Mouse (Mus musculus) limb, embryonic 11.5 days (tissue): ENCODE results near the gene Retnla. TPM values are rescaled to one million over a fixed set of nuclear protein-coding genes. Genes with fewer than 3 reads are reported as not detected.

Experiments
- ATAC-seq: fragments of 200-750 bp; cut with Nextera tagmentation; 2 replicates; pipeline ENCODE4 v1.8.0; 2017; ENCODE audit warnings: low read depth; ENCODE audit not compliant: insufficient number of reproducible peaks, low FRiP score, low TSS enrichment
- DNase-seq: peaks from one replicate; pipeline ENCODE4 v3.0.0-alpha.2; 2015; ENCODE audit warnings: low spot score
- H3K27ac ChIP-seq: fragments of 300-500 bp; sonication (generic); replicated peaks from 2 replicates; pipeline ENCODE4 v1.5.1; 2014; ENCODE audit warnings: low read depth, mild to moderate bottlenecking, low read length
- H3K27me3 ChIP-seq: fragments of 300-500 bp; sonication (generic); 2 replicates; pipeline ENCODE4 v1.6.1; 2014; ENCODE audit warnings: mild to moderate bottlenecking, low read length, mixed read lengths; ENCODE audit not compliant: control insufficient read depth, insufficient read depth
- H3K36me3 ChIP-seq: fragments of 300-500 bp; sonication (generic); 2 replicates; pipeline ENCODE4 v1.6.1; 2014; ENCODE audit warnings: mild to moderate bottlenecking, low read length, moderate library complexity, mixed read lengths; ENCODE audit not compliant: control insufficient read depth, insufficient read depth
- H3K4me1 ChIP-seq: fragments of 300-500 bp; sonication (generic); 2 replicates; pipeline ENCODE4 v1.6.1; 2014; ENCODE audit warnings: low read length, mixed read lengths; ENCODE audit not compliant: control insufficient read depth, insufficient read depth
- H3K4me2 ChIP-seq: fragments of 300-500 bp; sonication (generic); 2 replicates; pipeline ENCODE4 v1.6.1; 2014; ENCODE audit warnings: low read depth, mild to moderate bottlenecking, moderate library complexity; ENCODE audit not compliant: severe bottlenecking
- H3K4me3 ChIP-seq: fragments of 300-500 bp; sonication (generic); 2 replicates; pipeline ENCODE4 v1.5.1; 2014; ENCODE audit warnings: low read depth, low read length
- H3K9ac ChIP-seq: fragments of 300-500 bp; sonication (generic); 2 replicates; pipeline ENCODE4 v1.6.1; 2014; ENCODE audit warnings: mild to moderate bottlenecking, low read length
- H3K9me3 ChIP-seq: fragments of 300-500 bp; sonication (generic); 2 replicates; pipeline ENCODE4 v1.6.1; 2016; ENCODE audit warnings: low read length; ENCODE audit not compliant: control insufficient read depth
- WGBS: fragments of 180-500 bp; shearing (Covaris S2); extraction: QIAGEN DNeasy Blood & Tissue Kit; methylation state at CpG from one replicate; pipeline ENCODE4 v1.1.7; 2014; 5-methylcytosine and 5-hydroxymethylcytosine counted together
- polyA plus RNA-seq: library from polyadenylated mRNA; unstranded; fragments of >200 nt; fragmentation: Nextera tagmentation; extraction: Ambion mirVana; gene quantifications from 2 replicates; pipeline ENCODE4 v1.2.1, GENCODE M21; 2014

The Retnla gene
- polyA plus RNA-seq, result not detected in 2 replicates

- ATAC-seq (no peak), DNase-seq (no peak)
- Histone ChIP-seq H3K9ac (no peak within 1 kb of the TSS), H3K36me3 (no peaks in the 10 kb centered on the region), H3K4me2 (no peak within 1 kb of the TSS), H3K4me1 (no peaks in the 10 kb centered on the region), H3K4me3 (no peak within 1 kb of the TSS), H3K27ac (no peak within 1 kb of the TSS), H3K27me3 (no peaks in the 10 kb centered on the region), H3K9me3 (no peaks in the 10 kb centered on the region)
- WGBS, result 78% methylated on average over 3 of the region's 3 CpGs
These were observed at the start of gene Retnla for GRCm38 (mm10) chr16:48842266-48842665. Retnla (plus strand) TSS chr16:48842551.

GRCm38 (mm10) chr16:48798285-48798684, 44.1 kb upstream of the Retnla start:
- Histone ChIP-seq H3K27me3 (no peaks in the 10 kb centered on the region), H3K9me3 (no peaks in the 10 kb centered on the region), H3K27ac (no peak overlapping the region), H3K36me3 (no peaks in the 10 kb centered on the region), H3K4me3 (no peak overlapping the region), H3K4me1 (no peaks in the 10 kb centered on the region), H3K9ac (no peak overlapping the region), H3K4me2 (no peak overlapping the region)
- WGBS, result 78% methylated on average over 3 of the region's 3 CpGs
- DNase-seq (no peak), ATAC-seq (no peak)

- H3K27me3 ChIP-seq, result no peaks in the 10 kb centered on the region
- H3K4me2 ChIP-seq, result no peak overlapping the region
- DNase-seq (no peak), ATAC-seq (no peak)
- WGBS, result 87% methylated on average over 3 of the region's 3 CpGs
- H3K27ac ChIP-seq, result no peak overlapping the region
- no peak overlapping the region for H3K4me3 ChIP-seq
- H3K4me1 ChIP-seq, result no peaks in the 10 kb centered on the region
- no peaks in the 10 kb centered on the region for H3K36me3 ChIP-seq
- no peak overlapping the region for H3K9ac ChIP-seq
- H3K9me3 ChIP-seq, result no peaks in the 10 kb centered on the region
These were observed 42.9 kb upstream of the Retnla start for GRCm38 (mm10) chr16:48799470-48799869.

GRCm38 (mm10) chr16:48800906-48801305, 41.4 kb upstream of the Retnla start:
- H3K27me3 ChIP-seq, result no peaks in the 10 kb centered on the region
- H3K27ac ChIP-seq, result no peak overlapping the region
- ATAC-seq, result no peak
- no peak overlapping the region for H3K4me2 ChIP-seq
- H3K36me3 ChIP-seq, result no peaks in the 10 kb centered on the region
- 83% methylated on average over 2 of the region's 2 CpGs for WGBS
- H3K9me3 ChIP-seq, result no peaks in the 10 kb centered on the region
- no peak for DNase-seq
- H3K4me1 ChIP-seq, result no peaks in the 10 kb centered on the region
- H3K9ac ChIP-seq, result no peak overlapping the region
- no peak overlapping the region for H3K4me3 ChIP-seq

- Histone ChIP-seq H3K4me3 (no peak overlapping the region), H3K27ac (no peak overlapping the region), H3K4me2 (no peak overlapping the region), H3K36me3 (no peaks in the 10 kb centered on the region), H3K9ac (no peak overlapping the region), H3K4me1 (no peaks in the 10 kb centered on the region), H3K9me3 (no peaks in the 10 kb centered on the region), H3K27me3 (no peaks in the 10 kb centered on the region)
- 80% methylated on average over 1 of the region's 1 CpGs for WGBS
- ATAC-seq (no peak), DNase-seq (no peak)
These were observed 36.9 kb upstream of the Retnla start for GRCm38 (mm10) chr16:48805412-48805811.

- Histone ChIP-seq H3K27ac (no peak overlapping the region), H3K9me3 (no peaks in the 10 kb centered on the region), H3K4me3 (no peak overlapping the region), H3K27me3 (no peaks in the 10 kb centered on the region), H3K4me2 (no peak overlapping the region), H3K9ac (no peak overlapping the region), H3K4me1 (no peaks in the 10 kb centered on the region), H3K36me3 (no peaks in the 10 kb centered on the region)
- ATAC-seq, result no peak
- no peak for DNase-seq
- 85% methylated on average over 1 of the region's 1 CpGs for WGBS
These were observed 35.8 kb upstream of the Retnla start for GRCm38 (mm10) chr16:48806521-48806920.

- Histone ChIP-seq H3K4me1 (no peaks in the 10 kb centered on the region), H3K9me3 (no peaks in the 10 kb centered on the region), H3K4me3 (no peak overlapping the region), H3K36me3 (no peaks in the 10 kb centered on the region), H3K4me2 (no peak overlapping the region), H3K9ac (no peak overlapping the region), H3K27ac (no peak overlapping the region), H3K27me3 (no peaks in the 10 kb centered on the region)
- WGBS, result 52% methylated on average over 2 of the region's 2 CpGs
- ATAC-seq (no peak), DNase-seq (no peak)
These were observed 33.0 kb upstream of the Retnla start for GRCm38 (mm10) chr16:48809374-48809773.

- Histone ChIP-seq H3K4me3 (no peak overlapping the region), H3K9me3 (no peaks in the 10 kb centered on the region), H3K27me3 (no peaks in the 10 kb centered on the region), H3K4me2 (no peak overlapping the region), H3K27ac (no peak overlapping the region), H3K9ac (no peak overlapping the region), H3K4me1 (no peaks in the 10 kb centered on the region), H3K36me3 (no peaks in the 10 kb centered on the region)
- WGBS, result 80% methylated on average over 7 of the region's 7 CpGs
- no peak for DNase-seq
- ATAC-seq, result no peak
These were observed 30.4 kb upstream of the Retnla start for GRCm38 (mm10) chr16:48811881-48812436.

- H3K27me3 ChIP-seq, result no peaks in the 10 kb centered on the region
- H3K27ac ChIP-seq, result no peak within 1 kb of the TSS
- no peaks in the 10 kb centered on the region for H3K4me1 ChIP-seq
- H3K4me2 ChIP-seq, result no peak within 1 kb of the TSS
- WGBS, result 96% methylated on average over 2 of the region's 2 CpGs
- no peak within 1 kb of the TSS for H3K4me3 ChIP-seq
- ATAC-seq (no peak), DNase-seq (no peak)
- no peaks in the 10 kb centered on the region for H3K9me3 ChIP-seq
- H3K36me3 ChIP-seq, result no peaks in the 10 kb centered on the region
- no peak within 1 kb of the TSS for H3K9ac ChIP-seq
These were observed 25.7 kb upstream of the Retnla start, which contains the start of gene Retnlb for GRCm38 (mm10) chr16:48816695-48817094. Retnlb (plus strand) TSS chr16:48816856.
